Mouse (Mus musculus) neural tube, embryonic 10.5 days (tissue): Measurements from ENCODE around the gene Omp.

Experiments
- DNase-seq: peaks from one replicate; pipeline ENCODE4 v3.0.0-alpha.2; 2017; ENCODE audit warnings: low spot score; ENCODE audit errors: extremely low spot score

Gene Omp

GRCm38 (mm10) chr7:98142247-98142646 lies 3.1 kb downstream of the Omp start:
- no peak for DNase-seq

- DNase-seq: no peak
Observed at GRCm38 (mm10) chr7:98141206-98141605, 4.1 kb downstream of the Omp start.

GRCm38 (mm10) chr7:98140597-98140996 lies 4.7 kb downstream of the Omp start:
- no peak for DNase-seq

GRCm38 (mm10) chr7:98139216-98139615 lies 6.1 kb downstream of the Omp start:
- no peak for DNase-seq

- DNase-seq: no peak
Observed at GRCm38 (mm10) chr7:98137995-98138394, 7.3 kb downstream of the Omp start.

GRCm38 (mm10) chr7:98137583-98137982 lies 7.7 kb downstream of the Omp start:
- no peak for DNase-seq

- no peak for DNase-seq
Observed at GRCm38 (mm10) chr7:98131751-98132150, 13.6 kb downstream of the Omp start.

- no peak for DNase-seq
Observed at GRCm38 (mm10) chr7:98125473-98125872, 19.8 kb downstream of the Omp start.

GRCm38 (mm10) chr7:98124701-98125100 lies 20.6 kb downstream of the Omp start:
- DNase-seq: no peak

GRCm38 (mm10) chr7:98121673-98122072 lies 23.6 kb downstream of the Omp start:
- DNase-seq: no peak

GRCm38 (mm10) chr7:98121241-98121640 lies 24.1 kb downstream of the Omp start:
- no peak for DNase-seq

- peak; percentile 80 for DNase-seq
Observed at GRCm38 (mm10) chr7:98120325-98120724, 25.0 kb downstream of the Omp start.

- no peak for DNase-seq
Observed at GRCm38 (mm10) chr7:98119961-98120232, 25.4 kb downstream of the Omp start.

- peak; percentile 37 for DNase-seq
Observed at GRCm38 (mm10) chr7:98119179-98119960, 25.9 kb downstream of the Omp start, which contains the start of gene Myo7a. Gene Myo7a (minus strand): TSS chr7:98119524.

- DNase-seq: no peak
Observed at GRCm38 (mm10) chr7:98117012-98117660, 28.2 kb downstream of the Omp start.

- no peak for DNase-seq
Observed at GRCm38 (mm10) chr7:98114656-98115055, 30.6 kb downstream of the Omp start.

GRCm38 (mm10) chr7:98111233-98111632 lies 34.1 kb downstream of the Omp start:
- DNase-seq: peak; percentile 37

- no peak for DNase-seq
Observed at GRCm38 (mm10) chr7:98109771-98110170, 35.5 kb downstream of the Omp start.

- DNase-seq: no peak
Observed at GRCm38 (mm10) chr7:98108636-98109430, 36.5 kb downstream of the Omp start.

GRCm38 (mm10) chr7:98106272-98106671 lies 39.0 kb downstream of the Omp start:
- no peak for DNase-seq

GRCm38 (mm10) chr7:98104481-98105435 lies 40.5 kb downstream of the Omp start:
- DNase-seq: no peak
